Mouse (Mus musculus): ENCODE measurements around the gene Rgs3. TPM values are rescaled to one million over a fixed set of nuclear protein-coding genes. Genes with fewer than 3 reads are reported as not detected.

The Rgs3 gene
- polyA plus RNA-seq, 1 experiment from 2014 or later, result 43.3 TPM

Other genes with a start within 250 kb of the Rgs3 start
- gene Fkbp15, start 199.3 kb upstream of the Rgs3 start, polyA plus RNA-seq (2016; fragmentation: Nextera tagmentation; extraction: Ambion mirVana), result 23.2 and 24.6 TPM in 2 replicates
- 42.8 and 48.6 TPM in 2 replicates for gene Slc31a1, start 199.1 kb upstream of the Rgs3 start, polyA plus RNA-seq (2016; fragmentation: Nextera tagmentation; extraction: Ambion mirVana)
- gene Cdc26, start 151.2 kb upstream of the Rgs3 start, polyA plus RNA-seq (2016; fragmentation: Nextera tagmentation; extraction: Ambion mirVana), result 208 and 226 TPM in 2 replicates
- 31.8 and 33.3 TPM in 2 replicates for gene Prpf4, start 151.1 kb upstream of the Rgs3 start, polyA plus RNA-seq (2016; fragmentation: Nextera tagmentation; extraction: Ambion mirVana)
- not detected in 2 replicates for gene Rnf183, start 124.6 kb upstream of the Rgs3 start, polyA plus RNA-seq (2016; fragmentation: Nextera tagmentation; extraction: Ambion mirVana)
- gene Wdr31, start 89.0 kb upstream of the Rgs3 start, polyA plus RNA-seq (2016; fragmentation: Nextera tagmentation; extraction: Ambion mirVana), result 9.6 and 11.1 TPM in 2 replicates
- 1.1 and 1.5 TPM in 2 replicates for gene Bspry, start 79.8 kb upstream of the Rgs3 start, polyA plus RNA-seq (2016; fragmentation: Nextera tagmentation; extraction: Ambion mirVana)
- 13.2 and 13.4 TPM in 2 replicates for gene Hdhd3, start 56.4 kb upstream of the Rgs3 start, polyA plus RNA-seq (2016; fragmentation: Nextera tagmentation; extraction: Ambion mirVana)
- 75.9 and 80.4 TPM in 2 replicates for gene Alad, start 39.9 kb upstream of the Rgs3 start, polyA plus RNA-seq (2016; fragmentation: Nextera tagmentation; extraction: Ambion mirVana)
- gene Pole3, start 34.8 kb upstream of the Rgs3 start, polyA plus RNA-seq (2016; fragmentation: Nextera tagmentation; extraction: Ambion mirVana), result 95.3 and 96.9 TPM in 2 replicates
- gene 4933430I17Rik, start 34.5 kb upstream of the Rgs3 start, polyA plus RNA-seq (2016; fragmentation: Nextera tagmentation; extraction: Ambion mirVana), result 0.73 and 0.93 TPM in 2 replicates